Mouse (Mus musculus): ENCODE data around the gene Tkt.

DNA sequence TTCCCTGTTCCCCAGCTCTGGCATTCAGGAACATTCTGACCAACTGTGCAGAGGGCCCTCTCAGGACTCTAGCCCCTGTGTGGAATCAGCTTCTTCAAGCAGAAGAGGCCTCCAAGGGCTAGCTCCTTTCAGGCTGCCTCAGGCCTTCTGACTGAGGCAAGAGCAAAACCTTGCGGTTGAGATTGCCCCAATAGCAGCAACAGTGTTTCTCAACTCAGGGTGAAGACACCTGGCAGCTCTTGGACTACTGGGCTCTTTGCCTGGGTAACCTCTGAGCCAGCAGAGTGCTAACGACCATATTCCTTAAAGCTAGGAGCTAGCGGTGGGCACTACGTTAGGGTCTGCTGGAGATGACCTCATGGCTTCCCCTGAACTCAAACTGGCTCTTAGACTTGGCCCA, 5.0 kb downstream of the Tkt start:
- TF ChIP-seq POLR2A (IDR thresholded peaks at IDR 0.05; ENCODE audit: borderline replicate concordance, extremely low read depth, insufficient read depth, insufficient read length, poor library complexity, severe bottlenecking) (no peak), CTCF (IDR thresholded peaks at IDR 0.05; ENCODE audit: borderline replicate concordance, extremely low read depth, insufficient read depth, insufficient read length) (no peak)

Measured in brain, embryonic 14.5 days (tissue).